Mouse (Mus musculus) forebrain, embryonic 16.5 days (tissue): Measurements from ENCODE around the gene Gm1113. TPM values are rescaled to one million over a fixed set of nuclear protein-coding genes. Genes with fewer than 3 reads are reported as not detected.

Experiments used
- ATAC-seq: fragments of 200-750 bp; cut with Nextera tagmentation; 2 replicates; pipeline ENCODE4 v1.8.0; 2017; ENCODE audit warnings: mild to moderate bottlenecking, moderate library complexity
- H3K27ac ChIP-seq: fragments of 300-500 bp; sonication (generic); 2 replicates; pipeline ENCODE4 v1.5.1; 2014; ENCODE audit warnings: low read length, control low read depth
- H3K27me3 ChIP-seq: fragments of 300-500 bp; sonication (generic); replicated peaks from 2 replicates; pipeline ENCODE4 v1.6.1; 2014; ENCODE audit warnings: low read length; ENCODE audit not compliant: control insufficient read depth, insufficient read depth
- H3K36me3 ChIP-seq: fragments of 300-500 bp; sonication (generic); 2 replicates; pipeline ENCODE4 v1.6.1; 2014; ENCODE audit not compliant: control insufficient read depth, insufficient read depth
- H3K4me1 ChIP-seq: fragments of 300-500 bp; sonication (generic); replicated peaks from 2 replicates; pipeline ENCODE4 v1.6.1; 2014; ENCODE audit warnings: low read length; ENCODE audit not compliant: control insufficient read depth, insufficient read depth
- H3K4me2 ChIP-seq: fragments of 300-500 bp; sonication (generic); 2 replicates; pipeline ENCODE4 v1.6.1; 2014; ENCODE audit warnings: mild to moderate bottlenecking, low read length, control low read depth
- H3K4me3 ChIP-seq: fragments of 300-500 bp; sonication (generic); replicated peaks from 2 replicates; pipeline ENCODE4 v1.5.1; 2014; ENCODE audit warnings: mild to moderate bottlenecking, low read length, control low read depth
- H3K9ac ChIP-seq: fragments of 300-500 bp; sonication (generic); replicated peaks from 2 replicates; pipeline ENCODE4 v1.6.1; 2014; ENCODE audit warnings: low read depth, low read length, control low read depth
- H3K9me3 ChIP-seq: fragments of 300-500 bp; sonication (generic); 2 replicates; pipeline ENCODE4 v1.6.1; 2016; ENCODE audit warnings: low read length; ENCODE audit not compliant: control insufficient read depth
- WGBS: fragments of 180-500 bp; shearing (Covaris S2); extraction: QIAGEN DNeasy Blood & Tissue Kit; methylation state at CpG from one replicate; pipeline ENCODE4 v1.1.7; 2014; 5-methylcytosine and 5-hydroxymethylcytosine counted together
- polyA plus RNA-seq: library from polyadenylated mRNA; unstranded; fragments of >200 nt; fragmentation: Nextera tagmentation; extraction: Ambion mirVana; gene quantifications from 2 replicates; pipeline ENCODE4 v1.2.1, GENCODE M21; 2015

Gene Gm1113
- not detected in 2 replicates for polyA plus RNA-seq

GRCm38 (mm10) chr9:35518169-35518568 is at the start of gene Gm1113:
TSS of gene Gm1113 (minus strand) at chr9:35518269.
- Histone ChIP-seq H3K36me3 (no peaks in the 10 kb centered on the region), H3K27me3 (no peaks in the 10 kb centered on the region), H3K27ac (no peak within 1 kb of the TSS), H3K9me3 (no peaks in the 10 kb centered on the region), H3K9ac (no peak within 1 kb of the TSS), H3K4me2 (no peak within 1 kb of the TSS), H3K4me1 (peaks cover 7% of the 10 kb centered on the region), H3K4me3 (no peak within 1 kb of the TSS)
- no peak for ATAC-seq
- WGBS = 78% methylated on average over 3 of the region's 3 CpGs

GRCm38 (mm10) chr9:35564536-35565240 is 46.6 kb upstream of the Gm1113 start:
- no peak overlapping the region for H3K9ac ChIP-seq
- H3K4me3 ChIP-seq = no peak overlapping the region
- ATAC-seq = no peak
- H3K36me3 ChIP-seq = peaks cover 33% of the 10 kb centered on the region
- peaks cover 9% of the 10 kb centered on the region for H3K4me1 ChIP-seq
- 86% methylated on average over 5 of the region's 5 CpGs for whole genome bisulfite sequencing
- no peaks in the 10 kb centered on the region for H3K9me3 ChIP-seq
- H3K4me2 ChIP-seq = no peak overlapping the region
- no peaks in the 10 kb centered on the region for H3K27me3 ChIP-seq
- H3K27ac ChIP-seq = no peak overlapping the region

- Histone ChIP-seq H3K27ac (no peak overlapping the region), H3K27me3 (peaks cover 2% of the 10 kb centered on the region; the same call in 1 of the 2 replicates), H3K36me3 (peaks cover 24% of the 10 kb centered on the region), H3K9me3 (no peaks in the 10 kb centered on the region), H3K9ac (no peak overlapping the region), H3K4me3 (no peak overlapping the region), H3K4me2 (no peak overlapping the region), H3K4me1 (peaks cover 17% of the 10 kb centered on the region)
- 95% methylated on average over 6 of the region's 6 CpGs for WGBS
- ATAC-seq = no peak
Observed at GRCm38 (mm10) chr9:35561583-35561982, 43.5 kb upstream of the Gm1113 start.

- WGBS = 94% methylated on average over 11 of the region's 11 CpGs
- ATAC-seq = no peak
- H3K9ac ChIP-seq = no peak overlapping the region
Observed at GRCm38 (mm10) chr9:35561076-35561475, 43.0 kb upstream of the Gm1113 start.

GRCm38 (mm10) chr9:35559009-35559890 is 41.2 kb upstream of the Gm1113 start:
- 2% methylated on average over 31 of the region's 31 CpGs for WGBS
- Histone ChIP-seq H3K4me3 (peak overlapping the region; percentile 58), H3K27ac (peak overlapping the region; percentile 78), H3K4me2 (peak overlapping the region; percentile 97), H3K9ac (peak overlapping the region; percentile 73), H3K4me1 (peaks cover 17% of the 10 kb centered on the region), H3K36me3 (peaks cover 10% of the 10 kb centered on the region; the same call in 1 of the 2 replicates), H3K9me3 (no peaks in the 10 kb centered on the region), H3K27me3 (peaks cover 2% of the 10 kb centered on the region; the same call in 1 of the 2 replicates)
- peak; percentile 94 for ATAC-seq

More at GRCm38 (mm10) chr9:35561076-35561475, 43.0 kb upstream of the Gm1113 start:
- no peaks in the 10 kb centered on the region for H3K9me3 ChIP-seq
- peaks cover 2% of the 10 kb centered on the region; the same call in 1 of the 2 replicates for H3K27me3 ChIP-seq
- no peak overlapping the region for H3K27ac ChIP-seq
- H3K4me1 ChIP-seq = peaks cover 17% of the 10 kb centered on the region
- H3K36me3 ChIP-seq = peaks cover 19% of the 10 kb centered on the region
- H3K4me2 ChIP-seq = no peak overlapping the region
- no peak overlapping the region for H3K4me3 ChIP-seq

- ATAC-seq = peak; percentile 68
- WGBS = under 1% methylated on average over 59 of the region's 59 CpGs
- H3K4me3 ChIP-seq = peak within 1 kb of the TSS; percentile 58
Observed at GRCm38 (mm10) chr9:35558257-35559008, 40.4 kb upstream of the Gm1113 start, which contains the start of the genes Ddx25 and Pus3. TSS of gene Ddx25 (minus strand) at chr9:35558528. TSS of gene Pus3 (plus strand) at chr9:35558595.

GRCm38 (mm10) chr9:35556494-35557102 is 38.5 kb upstream of the Gm1113 start:
- no peaks in the 10 kb centered on the region for H3K9me3 ChIP-seq
- H3K4me1 ChIP-seq = peaks cover 17% of the 10 kb centered on the region
- H3K27me3 ChIP-seq = peaks cover 2% of the 10 kb centered on the region; the same call in 1 of the 2 replicates
- H3K4me3 ChIP-seq = no peak overlapping the region
- WGBS = 72% methylated on average over 12 of the region's 12 CpGs
- H3K4me2 ChIP-seq = no peak overlapping the region
- no peak for ATAC-seq
- peaks cover 6% of the 10 kb centered on the region; the same call in 1 of the 2 replicates for H3K36me3 ChIP-seq
- no peak overlapping the region for H3K27ac ChIP-seq
- no peak overlapping the region for H3K9ac ChIP-seq

More at GRCm38 (mm10) chr9:35558257-35559008, 40.4 kb upstream of the Gm1113 start, which contains the start of the genes Ddx25 and Pus3:
- H3K9me3 ChIP-seq = no peaks in the 10 kb centered on the region
- H3K27ac ChIP-seq = peak within 1 kb of the TSS; percentile 78
- H3K36me3 ChIP-seq = peaks cover 10% of the 10 kb centered on the region; the same call in 1 of the 2 replicates
- peaks cover 17% of the 10 kb centered on the region for H3K4me1 ChIP-seq
- H3K9ac ChIP-seq = peak within 1 kb of the TSS; percentile 73
- H3K4me2 ChIP-seq = peak within 1 kb of the TSS; percentile 97
- H3K27me3 ChIP-seq = peaks cover 2% of the 10 kb centered on the region; the same call in 1 of the 2 replicates

GRCm38 (mm10) chr9:35548455-35548854 is 30.4 kb upstream of the Gm1113 start:
- WGBS = 87% methylated on average over 9 of the region's 9 CpGs
- H3K4me2 ChIP-seq = no peak overlapping the region
- H3K9ac ChIP-seq = no peak overlapping the region
- no peaks in the 10 kb centered on the region for H3K27me3 ChIP-seq
- H3K36me3 ChIP-seq = peaks cover 8% of the 10 kb centered on the region; the same call in 1 of the 2 replicates
- no peaks in the 10 kb centered on the region for H3K9me3 ChIP-seq
- no peak for ATAC-seq
- H3K4me3 ChIP-seq = no peak overlapping the region
- H3K4me1 ChIP-seq = no peaks in the 10 kb centered on the region
- no peak overlapping the region for H3K27ac ChIP-seq
